In genomic region chr2:69045926-69046325, GRCm38 (mm10) we compare ENCODE assay signal across 21 mouse cellular contexts.
DNase-seq lines count a peak whose midpoint lies in the region; ATAC-seq and TF ChIP-seq lines count a peak whose summit lies in the region.
"Had no signal": no experiment of that assay in that cellular context is flagged by ENCODE, and none has a peak within 500 bp of the region (broad histone marks: within the 10 kb centered on the region; RNA-seq: fewer than 3 reads in every experiment).

No protein-coding gene starts in this region.

- H3K36me3 ChIP-seq in stomach, postnatal 0 days (ENCODE audit: control insufficient read depth, insufficient read depth, low read length), result no peaks in the 10 kb centered on the region
- H3K36me3 ChIP-seq in limb, embryonic 10.5 days, result no peaks in the 10 kb centered on the region
- H3K36me3 ChIP-seq: embryonic facial prominence, embryonic 10.5 days; embryonic facial prominence, embryonic 12.5 days; forebrain, embryonic 15.5 days had no signal

- peak; percentile 51 for DNase-seq in ES-CJ7 (ENCODE audit: low read depth, low spot score)
- DNase-seq in R1 (ENCODE audit: low read depth, low spot score), result peak; percentile 70
- DNase-seq in stomach, postnatal 0 days (ENCODE audit: low spot score), result peak; percentile 22
- DNase-seq in right cerebral cortex, postnatal 36 days (ENCODE audit: low spot score in 2 of 2), result no peak
- no peak for DNase-seq in limb, embryonic 10.5 days (ENCODE audit: low spot score)
- DNase-seq: adrenal gland, adult 8-10 months; adrenal gland, postnatal 14 days; adrenal gland, postnatal 36 days; cerebellum, adult 11-12 months; cerebellum, adult 2 months; cerebellum, adult 9-10 months; cerebellum, postnatal 10 days; cerebellum, postnatal 25 days; forebrain, postnatal 0 days had no signal

- H3K9me3 ChIP-seq in stomach, postnatal 0 days (ENCODE audit: control insufficient read depth, low read length), result no peaks in the 10 kb centered on the region
- H3K9me3 ChIP-seq in limb, embryonic 10.5 days (replicated peaks), result no peaks in the 10 kb centered on the region
- H3K9me3 ChIP-seq: embryonic facial prominence, embryonic 10.5 days; embryonic facial prominence, embryonic 12.5 days; forebrain, embryonic 13.5 days; forebrain, embryonic 15.5 days; G1E had no signal

- TF ChIP-seq EP300 in stomach, postnatal 0 days (optimal IDR thresholded peaks at IDR 0.05), result no peak

- peak; percentile 60; the same call in 1 of the 2 replicates for ATAC-seq in stomach, postnatal 0 days (ENCODE audit: low FRiP score, low TSS enrichment)
- ATAC-seq: activated CD4-positive, CD25-positive, alpha-beta regulatory T cell, adult 4 months; forebrain, embryonic 13.5 days; forebrain, embryonic 15.5 days; forebrain, postnatal 0 days; Patski had no signal

- H3K4me3 ChIP-seq in stomach, postnatal 0 days (ENCODE audit: low read depth, low read length), result no peak overlapping the region
- no peak overlapping the region for H3K4me3 ChIP-seq in limb, embryonic 10.5 days
- H3K4me3 ChIP-seq: embryonic facial prominence, embryonic 10.5 days; embryonic facial prominence, embryonic 12.5 days; forebrain, embryonic 13.5 days; forebrain, embryonic 15.5 days had no signal

- no peak for TF ChIP-seq CTCF in stomach, postnatal 0 days (IDR thresholded peaks at IDR 0.05; ENCODE audit: low read depth)

- WGBS in stomach, postnatal 0 days, result 72% methylated on average over 4 of the region's 4 CpGs
- WGBS in limb, embryonic 10.5 days, result 86% methylated on average over 4 of the region's 4 CpGs

- no peaks in the 10 kb centered on the region for H3K4me1 ChIP-seq in stomach, postnatal 0 days (replicated peaks; ENCODE audit: control insufficient read depth, insufficient read depth)
- peaks cover 28% of the 10 kb centered on the region for H3K4me1 ChIP-seq in limb, embryonic 10.5 days

- H3K9ac ChIP-seq in stomach, postnatal 0 days (ENCODE audit: low read length), result no peak overlapping the region
- H3K9ac ChIP-seq: embryonic facial prominence, embryonic 12.5 days; forebrain, embryonic 13.5 days; forebrain, embryonic 15.5 days; forebrain, postnatal 0 days had no signal

- no peak overlapping the region for H3K27ac ChIP-seq in stomach, postnatal 0 days (replicated peaks)
- no peak overlapping the region for H3K27ac ChIP-seq in limb, embryonic 10.5 days
- H3K27ac ChIP-seq: embryonic facial prominence, embryonic 10.5 days; embryonic facial prominence, embryonic 12.5 days; forebrain, embryonic 13.5 days; forebrain, embryonic 15.5 days had no signal

- no peaks in the 10 kb centered on the region for H3K27me3 ChIP-seq in stomach, postnatal 0 days (ENCODE audit: control insufficient read depth, insufficient read depth, low read length)
- 0 out of 2 replicates have a peak, but pooled peaks cover 2% of the 10 kb centered on the region for H3K27me3 ChIP-seq in limb, embryonic 10.5 days (ENCODE audit: low read depth, poor library complexity, severe bottlenecking)
- H3K27me3 ChIP-seq: embryonic facial prominence, embryonic 12.5 days; forebrain, embryonic 13.5 days; forebrain, embryonic 15.5 days; Patski had no signal

- no peak overlapping the region for H3K4me2 ChIP-seq in stomach, postnatal 0 days (replicated peaks; ENCODE audit: low read depth)
- H3K4me2 ChIP-seq: embryonic facial prominence, embryonic 12.5 days; forebrain, embryonic 13.5 days; forebrain, embryonic 15.5 days had no signal

Comparison
In these comparisons a context has a peak if more than half of its experiments do, and no peak if none do; other contexts are left out.
1. DNase-seq: peak in ES-CJ7 (single experiment), R1 (single experiment) and stomach, postnatal 0 days (single experiment); none in right cerebral cortex, postnatal 36 days (0 of 2) and limb, embryonic 10.5 days (single experiment).